Mouse (Mus musculus) lung, embryonic 15.5 days (tissue): ENCODE measurements around the gene Orc5. TPM values are rescaled to one million over a fixed set of nuclear protein-coding genes. Genes with fewer than 3 reads are reported as not detected.
"Not testable (repeated sequence)": the region's sequence is repeated elsewhere in the genome, so short reads cannot be mapped to it uniquely, and the experiment has no call there.

Experiments used
- ATAC-seq: fragments of 200-750 bp; cut with Nextera tagmentation; 2 replicates; pipeline ENCODE4 v1.8.0; 2017; ENCODE audit warnings: moderate number of reproducible peaks, borderline replicate concordance; ENCODE audit not compliant: low FRiP score, low TSS enrichment; ENCODE audit errors: extremely low read depth
- H3K27ac ChIP-seq: fragments of 300-500 bp; sonication (generic); 2 replicates; pipeline ENCODE4 v1.5.1; 2015; ENCODE audit warnings: moderate library complexity, mild to moderate bottlenecking, inconsistent platforms
- H3K27me3 ChIP-seq: fragments of 300-500 bp; sonication (generic); 2 replicates; pipeline ENCODE4 v1.6.1; 2015; ENCODE audit warnings: inconsistent platforms
- H3K36me3 ChIP-seq: fragments of 300-500 bp; sonication (generic); 2 replicates; pipeline ENCODE4 v1.6.1; 2015; ENCODE audit warnings: inconsistent platforms
- H3K4me1 ChIP-seq: fragments of 300-500 bp; sonication (generic); 2 replicates; pipeline ENCODE4 v1.6.1; 2015; ENCODE audit warnings: inconsistent platforms
- H3K4me2 ChIP-seq: fragments of 300-500 bp; sonication (generic); 2 replicates; pipeline ENCODE4 v1.6.1; 2015; ENCODE audit warnings: inconsistent platforms, mild to moderate bottlenecking, moderate library complexity
- H3K4me3 ChIP-seq: fragments of 300-500 bp; sonication (generic); 2 replicates; pipeline ENCODE4 v1.5.1; 2015; ENCODE audit warnings: mild to moderate bottlenecking, inconsistent platforms
- H3K9ac ChIP-seq: fragments of 300-500 bp; sonication (generic); 2 replicates; pipeline ENCODE4 v1.6.1; 2015; ENCODE audit warnings: inconsistent platforms
- H3K9me3 ChIP-seq: fragments of 300-500 bp; sonication (generic); 2 replicates; pipeline ENCODE4 v1.6.1; 2016; ENCODE audit warnings: inconsistent platforms
- WGBS: fragments of 180-500 bp; shearing (Covaris S2); methylation state at CpG from one replicate; pipeline ENCODE4 v1.1.7; 2015; 5-methylcytosine and 5-hydroxymethylcytosine counted together
- polyA plus RNA-seq: library from polyadenylated mRNA; unstranded; fragments of >200 nt; fragmentation: Nextera tagmentation; extraction: Ambion mirVana; gene quantifications from 2 replicates; pipeline ENCODE4 v1.2.1, GENCODE M21; 2015

Gene Orc5
- polyA plus RNA-seq, 1 experiment from 2014 or later = 38.4 TPM

GRCm38 (mm10) chr5:22519708-22520107 is 30.5 kb downstream of the Orc5 start:
- WGBS = 88% methylated on average over 2 of the region's 2 CpGs
- Histone ChIP-seq H3K4me3 (no peak overlapping the region), H3K9me3 (no peaks in the 10 kb centered on the region), H3K4me2 (no peak overlapping the region), H3K4me1 (no peaks in the 10 kb centered on the region), H3K27ac (no peak overlapping the region), H3K27me3 (no peaks in the 10 kb centered on the region), H3K9ac (no peak overlapping the region), H3K36me3 (peaks cover 19% of the 10 kb centered on the region; the same call in 1 of the 2 replicates)
- ATAC-seq = no peak

DNA sequence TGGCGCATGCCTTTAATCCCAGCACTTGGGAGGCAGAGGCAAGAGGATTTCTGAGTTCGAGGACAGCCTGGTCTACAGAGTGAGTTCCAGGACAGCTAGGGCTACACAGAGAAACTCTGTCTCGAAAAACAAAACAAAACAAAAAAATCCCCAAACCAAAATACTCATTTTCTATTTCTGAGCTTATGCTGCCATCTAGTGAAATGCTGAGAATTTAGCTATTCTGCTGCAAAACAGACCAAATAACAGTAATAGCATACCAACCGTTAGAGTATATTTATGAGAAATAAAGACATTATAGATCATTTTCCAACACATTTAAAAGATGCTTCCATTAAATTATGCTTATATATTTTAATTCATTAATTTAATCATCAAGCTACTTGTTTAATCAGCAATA is 34.5 kb downstream of the Orc5 start:
- not testable (repeated sequence) for H3K4me3 ChIP-seq, H3K9ac ChIP-seq, ATAC-seq, H3K27me3 ChIP-seq, H3K4me1 ChIP-seq, H3K4me2 ChIP-seq, H3K27ac ChIP-seq, H3K9me3 ChIP-seq
- H3K36me3 ChIP-seq = peaks cover 23% of the 10 kb centered on the region; the same call in 1 of the 2 replicates
- WGBS = 79% methylated on average over 4 of the region's 4 CpGs

- H3K4me2 ChIP-seq, H3K27ac ChIP-seq: not testable (repeated sequence)
- WGBS = no CpG with 5 or more reads among the region's 7 CpGs
Measured at GRCm38 (mm10) chr5:22514231-22514630, 36.0 kb downstream of the Orc5 start.

GRCm38 (mm10) chr5:22512579-22512978 is 37.6 kb downstream of the Orc5 start:
- no CpG with 5 or more reads among the region's 5 CpGs for WGBS
- not testable (repeated sequence) for H3K9me3 ChIP-seq, H3K4me3 ChIP-seq, H3K9ac ChIP-seq, ATAC-seq, H3K36me3 ChIP-seq, H3K4me1 ChIP-seq, H3K27me3 ChIP-seq, H3K27ac ChIP-seq, H3K4me2 ChIP-seq

More at GRCm38 (mm10) chr5:22514231-22514630, 36.0 kb downstream of the Orc5 start:
- H3K4me1 ChIP-seq, H3K9ac ChIP-seq, H3K27me3 ChIP-seq, ATAC-seq, H3K4me3 ChIP-seq, H3K9me3 ChIP-seq: not testable (repeated sequence)
- H3K36me3 ChIP-seq = peaks cover 10% of the 10 kb centered on the region; the same call in 1 of the 2 replicates

GRCm38 (mm10) chr5:22511824-22512223 is 38.4 kb downstream of the Orc5 start:
- Histone ChIP-seq H3K9ac (no peak overlapping the region), H3K4me1 (no peaks in the 10 kb centered on the region), H3K27me3 (no peaks in the 10 kb centered on the region), H3K4me2 (no peak overlapping the region), H3K9me3 (no peaks in the 10 kb centered on the region), H3K4me3 (no peak overlapping the region), H3K36me3 (peaks cover 9% of the 10 kb centered on the region; the same call in 1 of the 2 replicates), H3K27ac (no peak overlapping the region)
- no peak for ATAC-seq
- WGBS = 48% methylated on average over 8 of the region's 8 CpGs

DNA sequence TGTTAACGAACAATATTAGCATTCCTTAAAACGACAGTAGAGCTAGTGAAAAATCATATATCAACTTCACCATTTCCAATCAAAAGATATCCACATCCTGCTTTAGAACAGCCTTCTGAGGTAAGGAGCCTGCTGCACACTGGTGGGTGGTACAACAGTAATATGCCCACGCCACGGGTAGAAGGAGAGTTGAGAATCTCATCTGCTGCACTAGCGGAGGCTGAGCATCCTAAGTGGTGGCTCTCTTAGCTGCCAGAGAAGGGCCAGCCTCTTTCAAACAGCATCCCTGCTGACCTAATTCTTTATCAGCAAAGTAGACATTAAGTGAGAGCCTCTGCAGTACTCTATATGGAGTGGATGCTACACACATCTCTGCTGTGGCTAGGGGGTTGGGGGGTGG is 41.7 kb downstream of the Orc5 start:
- Histone ChIP-seq H3K27ac (no peak overlapping the region), H3K9me3 (no peaks in the 10 kb centered on the region), H3K4me3 (no peak overlapping the region), H3K4me2 (no peak overlapping the region), H3K9ac (no peak overlapping the region), H3K36me3 (peaks cover 5% of the 10 kb centered on the region; the same call in 1 of the 2 replicates), H3K4me1 (no peaks in the 10 kb centered on the region), H3K27me3 (no peaks in the 10 kb centered on the region)
- 88% methylated on average over 5 of the region's 5 CpGs for WGBS
- no peak for ATAC-seq

GRCm38 (mm10) chr5:22499437-22499836 is 50.8 kb downstream of the Orc5 start:
- WGBS = 88% methylated on average over 5 of the region's 5 CpGs
- H3K4me2 ChIP-seq = no peak overlapping the region

DNA sequence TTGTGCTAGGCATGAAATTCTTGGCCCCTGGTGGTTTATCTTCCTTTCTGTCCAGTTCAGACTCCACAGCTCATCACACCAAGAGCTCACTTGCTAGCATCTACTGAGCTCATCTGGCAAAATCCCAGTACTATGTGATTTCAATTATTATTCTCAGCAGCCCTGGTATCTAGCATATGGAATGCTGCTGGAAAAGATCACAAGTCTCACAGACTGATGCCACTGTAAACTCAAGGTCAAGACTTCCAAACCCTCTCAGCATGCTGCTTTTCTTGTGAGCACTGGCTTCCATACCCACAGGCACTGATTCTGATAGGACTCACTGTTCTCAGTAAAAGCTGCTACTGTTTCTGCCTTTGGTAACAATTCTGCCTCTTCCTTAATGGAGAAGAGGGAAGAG is 59.1 kb downstream of the Orc5 start:
- Histone ChIP-seq H3K27me3 (no peaks in the 10 kb centered on the region), H3K27ac (no peak overlapping the region), H3K36me3 (no peaks in the 10 kb centered on the region)

More at GRCm38 (mm10) chr5:22499437-22499836, 50.8 kb downstream of the Orc5 start:
- Histone ChIP-seq H3K9me3 (no peaks in the 10 kb centered on the region), H3K27me3 (no peaks in the 10 kb centered on the region), H3K4me1 (no peaks in the 10 kb centered on the region), H3K9ac (no peak overlapping the region), H3K4me3 (no peak overlapping the region), H3K36me3 (peaks cover 20% of the 10 kb centered on the region), H3K27ac (no peak overlapping the region)
- ATAC-seq = no peak

GRCm38 (mm10) chr5:22489091-22489490 is 61.1 kb downstream of the Orc5 start:
- Histone ChIP-seq H3K27me3 (no peaks in the 10 kb centered on the region), H3K4me1 (no peaks in the 10 kb centered on the region), H3K4me3 (no peak overlapping the region), H3K9me3 (no peaks in the 10 kb centered on the region), H3K36me3 (no peaks in the 10 kb centered on the region), H3K27ac (no peak overlapping the region), H3K4me2 (no peak overlapping the region), H3K9ac (no peak overlapping the region)
- no peak for ATAC-seq
- 75% methylated on average over 4 of the region's 4 CpGs for WGBS

More for the DNA sequence above, 59.1 kb downstream of the Orc5 start:
- Histone ChIP-seq H3K9me3 (no peaks in the 10 kb centered on the region), H3K4me2 (no peak overlapping the region), H3K4me3 (no peak overlapping the region), H3K4me1 (no peaks in the 10 kb centered on the region), H3K9ac (no peak overlapping the region)
- ATAC-seq = no peak

DNA sequence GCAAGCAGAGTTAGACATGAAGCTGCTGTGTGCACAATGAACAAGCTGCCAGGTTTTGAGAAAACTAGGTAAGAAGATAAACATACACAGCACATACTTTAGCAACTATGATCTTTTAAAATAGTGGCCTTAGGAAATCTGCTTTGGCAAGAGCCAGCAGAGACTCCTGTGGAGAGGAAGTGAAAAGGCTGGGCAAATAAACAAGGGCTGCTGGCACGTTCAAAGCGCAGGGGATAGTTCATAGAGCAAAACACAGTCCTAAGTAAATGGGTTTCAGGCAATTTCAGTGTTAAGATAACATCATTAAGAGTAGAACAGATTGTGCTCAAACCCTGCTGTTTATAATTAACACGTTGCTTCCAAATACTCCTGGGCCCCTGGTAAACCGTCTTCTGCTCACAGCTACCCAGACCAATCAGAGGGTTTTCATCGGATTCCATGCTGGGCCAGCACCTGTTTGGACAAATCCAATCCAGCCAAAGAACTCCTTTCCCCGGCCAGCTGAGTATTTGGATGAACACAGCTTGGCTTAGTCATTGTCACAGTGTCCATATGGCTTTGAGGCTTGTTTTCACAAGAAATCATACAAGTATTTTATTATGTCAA is 63.5 kb downstream of the Orc5 start:
- Histone ChIP-seq H3K9me3 (no peaks in the 10 kb centered on the region), H3K4me2 (no peak overlapping the region), H3K4me1 (no peaks in the 10 kb centered on the region), H3K27me3 (no peaks in the 10 kb centered on the region), H3K9ac (no peak overlapping the region), H3K27ac (no peak overlapping the region), H3K4me3 (no peak overlapping the region), H3K36me3 (no peaks in the 10 kb centered on the region)
- 50% methylated on average over 6 of the region's 6 CpGs for WGBS
- ATAC-seq = no peak

GRCm38 (mm10) chr5:22485764-22486163 is 64.5 kb downstream of the Orc5 start:
- H3K4me2 ChIP-seq = no peak overlapping the region
- H3K4me1 ChIP-seq = no peaks in the 10 kb centered on the region
- no peaks in the 10 kb centered on the region for H3K9me3 ChIP-seq
- H3K36me3 ChIP-seq = no peaks in the 10 kb centered on the region
- no peak overlapping the region for H3K4me3 ChIP-seq
- 75% methylated on average over 1 of the region's 1 CpGs for WGBS
- no peak for ATAC-seq
- no peak overlapping the region for H3K9ac ChIP-seq
- H3K27ac ChIP-seq = no peak overlapping the region
- H3K27me3 ChIP-seq = no peaks in the 10 kb centered on the region

GRCm38 (mm10) chr5:22482567-22482966 is 67.7 kb downstream of the Orc5 start:
- no peak overlapping the region for H3K9ac ChIP-seq
- H3K27me3 ChIP-seq = no peaks in the 10 kb centered on the region
- ATAC-seq = no peak
- H3K4me3 ChIP-seq = no peak overlapping the region
- no peak overlapping the region for H3K27ac ChIP-seq
- WGBS = 85% methylated on average over 5 of the region's 5 CpGs
- H3K9me3 ChIP-seq = no peaks in the 10 kb centered on the region
- H3K36me3 ChIP-seq = no peaks in the 10 kb centered on the region
- no peak overlapping the region for H3K4me2 ChIP-seq
- no peaks in the 10 kb centered on the region for H3K4me1 ChIP-seq

DNA sequence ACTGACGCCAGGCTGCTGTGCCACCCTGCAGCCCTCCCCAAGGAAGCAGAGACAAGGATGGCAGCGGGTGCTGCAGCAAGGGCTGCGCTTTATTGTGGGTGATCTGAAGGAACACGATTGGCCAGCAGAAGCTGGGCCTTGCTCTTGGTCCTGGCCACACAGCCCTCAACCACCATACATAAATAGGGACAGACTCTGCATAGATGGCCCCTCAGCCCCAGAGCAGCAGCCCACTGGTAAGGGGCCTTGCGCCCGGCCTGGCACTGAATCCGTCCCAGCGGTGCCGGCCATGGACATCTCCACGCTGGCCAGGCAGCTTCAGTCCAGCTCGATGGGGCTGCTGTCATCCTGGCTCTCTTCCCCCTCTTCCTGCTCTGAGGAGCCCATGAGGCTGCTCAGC is 77.8 kb downstream of the Orc5 start:
- not testable (repeated sequence) for H3K27ac ChIP-seq, H3K4me3 ChIP-seq, ATAC-seq, H3K36me3 ChIP-seq, H3K9me3 ChIP-seq, H3K27me3 ChIP-seq, H3K9ac ChIP-seq, H3K4me1 ChIP-seq, H3K4me2 ChIP-seq
- WGBS = 90% methylated on average over 7 of the region's 11 CpGs
